Mouse (Mus musculus) activated CD4-positive, CD25-positive, alpha-beta regulatory T cell, adult 9 weeks (primary cell): ENCODE measurements around the gene Pou2af1. TPM values are rescaled to one million over a fixed set of nuclear protein-coding genes. Genes with fewer than 3 reads are reported as not detected.

Experiments used
- polyA plus RNA-seq: library from polyadenylated mRNA; unstranded; fragments of 100-300 nt; shearing (Covaris generic); gene quantifications from one replicate; pipeline ENCODE4 v1.2.1, GENCODE M21; 2017

The Pou2af1 gene
- 10.6 TPM for polyA plus RNA-seq

DNA sequence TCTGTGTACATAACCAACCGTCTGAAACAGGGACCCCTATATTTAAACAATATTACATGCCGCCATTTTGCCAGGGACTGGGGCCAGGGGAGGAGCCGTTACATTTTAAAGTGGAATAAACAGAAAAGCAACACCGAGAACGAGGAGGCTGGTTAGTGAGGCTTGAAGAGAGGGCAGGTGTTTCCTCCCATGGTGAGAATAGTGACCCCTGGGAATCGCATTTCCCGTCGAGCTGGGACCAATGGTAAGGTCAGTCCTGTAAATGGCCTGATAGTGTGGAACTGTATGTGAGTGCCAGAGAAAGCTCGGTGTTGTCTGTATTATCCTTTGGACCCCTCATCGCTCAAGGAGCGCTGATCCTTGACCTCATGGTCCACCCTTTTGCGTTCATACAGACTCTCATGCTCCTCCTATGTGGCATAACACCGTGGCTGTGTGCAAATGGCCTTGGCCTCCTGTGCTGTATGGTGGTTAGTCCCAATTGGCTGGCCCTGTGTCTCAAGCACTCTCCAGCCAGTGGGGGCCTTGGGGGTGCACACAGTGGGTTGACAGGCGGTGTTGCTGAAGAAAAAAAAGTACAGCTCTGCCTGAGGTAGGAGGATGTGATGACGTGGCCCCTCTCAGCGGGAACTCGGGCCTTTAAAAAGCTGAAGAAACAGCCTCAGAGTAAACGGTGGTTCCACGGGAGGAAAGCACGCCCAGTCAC is at the start of gene Pou2af1:
Gene Pou2af1, plus strand, starts transcription at position 686 of the 706 bp plus-strand sequence.

DNA sequence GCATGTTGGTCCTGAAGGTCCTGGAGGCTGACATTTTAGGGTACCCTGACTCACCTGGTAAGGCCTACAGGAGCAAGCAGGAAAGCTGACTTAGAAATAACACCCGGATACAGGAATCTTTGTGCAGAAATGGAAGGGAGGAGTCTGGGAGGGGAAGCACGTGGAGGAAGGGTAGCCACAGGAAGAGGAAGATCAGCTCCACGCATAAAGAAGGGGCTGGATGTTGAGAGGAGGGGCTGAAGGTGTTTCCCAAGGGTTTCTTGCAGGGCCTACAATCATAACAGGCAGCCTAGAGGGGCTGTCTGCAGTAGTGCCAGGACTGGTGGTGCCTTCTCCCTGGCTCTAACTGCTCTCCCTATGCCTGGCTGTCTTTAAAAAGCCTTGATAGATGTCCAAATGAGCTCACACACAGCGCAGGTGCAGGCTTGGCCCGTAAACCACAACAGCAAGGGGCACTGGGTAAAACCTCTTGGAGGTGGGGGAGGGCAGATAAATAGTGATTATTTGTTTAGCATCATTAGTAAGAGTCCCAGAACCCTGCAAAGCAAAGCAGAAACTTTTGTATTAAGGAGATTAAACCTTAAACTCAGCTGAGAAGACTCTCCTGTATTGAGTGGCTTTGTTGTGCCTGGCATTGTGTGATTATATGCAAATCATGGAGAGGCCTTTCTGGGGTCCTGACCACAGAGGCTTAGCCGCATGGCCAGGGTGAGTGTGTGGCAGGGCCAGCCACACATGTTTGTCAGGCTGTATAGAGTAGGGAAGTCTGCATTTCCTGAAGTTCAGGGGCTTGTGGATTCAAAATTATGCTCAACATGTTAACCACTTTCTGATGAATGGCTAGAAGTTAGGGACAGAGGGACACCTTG is 48.0 kb upstream of the Pou2af1 start, which contains the start of gene Gm32742:
Gene Gm32742, minus strand, starts transcription at position 206 of the 869 bp plus-strand sequence.

DNA sequence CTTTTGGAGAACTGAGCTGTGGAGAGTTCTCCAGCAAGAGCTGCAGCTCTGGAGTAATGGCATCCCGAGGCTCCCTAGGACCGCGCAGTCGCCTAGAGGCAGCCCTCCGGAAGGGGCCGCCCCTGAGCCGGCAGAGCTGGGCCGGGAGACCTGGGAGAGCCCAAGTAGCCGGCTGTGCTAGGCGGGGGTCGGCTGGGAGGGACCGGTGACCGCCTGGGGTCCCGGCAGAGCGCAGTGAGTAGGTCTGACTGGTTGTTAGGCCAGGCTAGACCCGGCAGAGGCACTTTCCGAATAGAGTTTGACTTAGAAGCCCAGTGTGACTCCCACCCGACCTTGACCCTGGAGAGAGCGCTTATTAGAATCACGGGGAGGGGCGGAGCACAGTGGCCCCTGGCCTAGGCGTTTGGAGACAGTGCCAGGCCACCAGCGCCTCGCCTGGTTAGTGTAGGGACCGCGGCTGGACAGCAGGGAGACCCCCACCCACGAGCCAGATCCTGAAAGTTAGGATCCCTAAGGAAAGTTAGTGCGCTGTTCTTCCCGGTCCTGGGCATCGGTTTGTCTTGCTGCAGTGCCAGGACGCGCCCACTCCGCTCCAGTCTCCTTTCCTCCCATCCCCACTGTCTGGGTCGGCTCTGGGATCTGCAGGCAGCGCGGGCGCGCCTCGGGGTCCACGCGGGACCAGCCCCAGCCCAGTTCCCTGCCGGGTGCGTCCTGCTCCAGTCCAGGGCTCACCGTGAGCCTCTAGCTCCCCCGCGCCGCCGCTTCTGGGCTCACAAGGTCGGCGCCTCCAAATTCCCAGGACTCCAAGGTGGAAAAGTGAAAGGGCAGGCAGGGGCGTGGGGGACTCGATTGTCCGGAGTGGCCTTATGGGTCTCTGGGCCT is 65.2 kb downstream of the Pou2af1 start, which contains the start of gene Colca2:
Gene Colca2, minus strand, starts transcription at position 70 of the 882 bp plus-strand sequence.

Other genes starting within 250 kb of the Pou2af1 start
- gene Sik2, start 204.6 kb upstream of the Pou2af1 start, polyA plus RNA-seq, result 19.5 TPM
- gene Btg4, start 152.8 kb upstream of the Pou2af1 start, polyA plus RNA-seq, result not detected
- not detected for gene Layn, start 136.6 kb upstream of the Pou2af1 start, polyA plus RNA-seq
- gene 4833427G06Rik, start 111.6 kb upstream of the Pou2af1 start, polyA plus RNA-seq, result not detected
- not detected for gene Gm32742, start 48.2 kb upstream of the Pou2af1 start, polyA plus RNA-seq
- gene Colca2, start 64.9 kb downstream of the Pou2af1 start, polyA plus RNA-seq, result not detected
- gene 1810046K07Rik, start 115.2 kb downstream of the Pou2af1 start, polyA plus RNA-seq, result not detected